Mouse (Mus musculus) CH12.LX (cell line): ENCODE measurements around the gene Nhsl2.

Source experiments
- CTCF ChIP-seq, 2 experiments: IDR thresholded peaks in 1 of 2; conservative IDR thresholded peaks in 1 of 2; 2 replicates each; pipeline ENCODE4 v1.5.1; 2011 to 2012; ENCODE audit warnings: low read depth in 2 of 2, low read length in 2 of 2, improper control_type of control experiment in 1 of 2, inconsistent platforms in 1 of 2, mild to moderate bottlenecking in 1 of 2, moderate library complexity in 1 of 2
- EP300 ChIP-seq: IDR thresholded peaks from 2 replicates; pipeline ENCODE4 v1.6.1; 2011; ENCODE audit warnings: low read length, improper control_type of control experiment
- HCFC1 ChIP-seq: IDR thresholded peaks from 2 replicates; pipeline ENCODE4 v1.6.1; 2012; ENCODE audit warnings: low read depth, mild to moderate bottlenecking, inconsistent platforms, low read length, improper control_type of control experiment
- JUND ChIP-seq: conservative IDR thresholded peaks from 2 replicates; pipeline ENCODE4 v1.6.1; 2011; ENCODE audit warnings: low read depth, low read length, improper control_type of control experiment
- KAT2A ChIP-seq: IDR thresholded peaks from 2 replicates; pipeline ENCODE4 v1.6.1; 2012; ENCODE audit warnings: low read length, improper control_type of control experiment, inconsistent platforms; ENCODE audit not compliant: insufficient replicate concordance
- MAX ChIP-seq: IDR thresholded peaks from 2 replicates; pipeline ENCODE4 v1.6.1; 2011; ENCODE audit warnings: low read length, improper control_type of control experiment
- MAZ ChIP-seq: IDR thresholded peaks from 2 replicates; pipeline ENCODE4 v1.6.1; 2012; ENCODE audit warnings: low read depth, mild to moderate bottlenecking, inconsistent platforms, low read length, improper control_type of control experiment, moderate library complexity
- MEF2A ChIP-seq: IDR thresholded peaks from 2 replicates; pipeline ENCODE4 v1.6.1; 2014; ENCODE audit warnings: low read depth, mild to moderate bottlenecking, inconsistent platforms, low read length, improper control_type of control experiment, borderline replicate concordance
- MYC ChIP-seq: IDR thresholded peaks from 2 replicates; pipeline ENCODE4 v1.6.1; 2011; ENCODE audit warnings: low read depth, mild to moderate bottlenecking, improper control_type of control experiment, low read length
- NELFE ChIP-seq: IDR thresholded peaks from 2 replicates; pipeline ENCODE4 v1.6.1; 2011; ENCODE audit warnings: low read depth, low read length, improper control_type of control experiment
- POLR2A ChIP-seq: IDR thresholded peaks from 2 replicates; pipeline ENCODE4 v1.6.1; 2011; ENCODE audit warnings: low read depth, mild to moderate bottlenecking, improper control_type of control experiment, low read length
- POLR2AphosphoS2 ChIP-seq: IDR thresholded peaks from 2 replicates; pipeline ENCODE4 v1.6.1; 2011; ENCODE audit warnings: low read depth, low read length, improper control_type of control experiment
- UBTF ChIP-seq: IDR thresholded peaks from 2 replicates; pipeline ENCODE4 v1.6.1; 2012; ENCODE audit warnings: low read depth, mild to moderate bottlenecking, inconsistent platforms, low read length, improper control_type of control experiment, moderate library complexity
- ZMIZ1 ChIP-seq: IDR thresholded peaks from 2 replicates; pipeline ENCODE4 v1.6.1; 2012; ENCODE audit warnings: low read depth, mild to moderate bottlenecking, inconsistent platforms, low read length, improper control_type of control experiment

- TF ChIP-seq MYC (no peak), CTCF (conservative IDR thresholded peaks at IDR 0.05 in 1 of 2, IDR thresholded peaks at IDR 0.05 in 1 of 2; ENCODE audit: low read depth in 2 of 2, low read length in 2 of 2) (no peak), KAT2A (no peak), MAX (no peak), MEF2A (no peak), MAZ (no peak), HCFC1 (no peak), POLR2A (no peak), UBTF (no peak), JUND (no peak), ZMIZ1 (no peak), EP300 (no peak), NELFE (no peak), POLR2AphosphoS2 (no peak)
Observed at GRCm38 (mm10) chrX:101963711-101964110, 114.5 kb downstream of the Nhsl2 start.
